Mouse (Mus musculus): ENCODE measurements around the gene Lrrc4.

GRCm38 (mm10) chr6:28766622-28767021 is 64.9 kb downstream of the Lrrc4 start:
- TF ChIP-seq CTCF (IDR thresholded peaks at IDR 0.05; ENCODE audit: extremely low read depth, insufficient read depth, insufficient read length, insufficient replicate concordance) (no peak), POLR2A (IDR thresholded peaks at IDR 0.05; ENCODE audit: low read depth, low read length) (no peak)
